Mouse (Mus musculus): ENCODE results near the gene Dusp16. TPM values are rescaled to one million over a fixed set of nuclear protein-coding genes. Genes with fewer than 3 reads are reported as not detected.

The Dusp16 gene
- polyA plus RNA-seq, 1 experiment, result 12.7 TPM

DNA sequence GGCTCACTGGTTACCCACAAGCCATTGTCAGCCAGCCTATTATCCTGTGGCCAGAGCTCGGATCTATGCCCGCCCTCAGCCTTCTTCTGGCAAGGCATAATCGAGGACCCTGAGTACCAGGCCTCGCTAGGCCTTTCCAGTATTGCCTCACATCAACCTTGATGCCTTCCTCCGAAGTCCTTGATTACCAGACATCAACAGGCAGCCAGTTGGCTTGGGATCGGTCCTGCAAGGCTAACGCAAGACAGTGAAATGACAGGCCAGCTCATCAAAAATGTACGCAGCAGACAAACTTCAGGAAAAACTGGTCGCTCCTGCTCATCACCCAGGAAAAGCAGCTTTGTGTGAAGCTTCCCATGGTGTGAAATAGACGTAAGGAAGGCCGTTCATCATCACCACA lies 15.4 kb upstream of the Dusp16 start:
- Histone ChIP-seq H3K36me3 (ENCODE audit: control insufficient read depth, insufficient read depth, low read length) (no peaks in the 10 kb centered on the region), H3K4me1 (replicated peaks; ENCODE audit: control insufficient read depth, insufficient read depth, low read length) (no peaks in the 10 kb centered on the region), H3K27ac (ENCODE audit: control insufficient read depth, insufficient read depth, low read length) (no peak overlapping the region), H3K27me3 (ENCODE audit: control insufficient read depth, insufficient read depth, low read length) (no peaks in the 10 kb centered on the region), H3K4me3 (ENCODE audit: control insufficient read depth, insufficient read depth, low read length) (no peak overlapping the region)
- DNase-seq, result no peak
- 97% methylated on average over 11 of the region's 11 CpGs for WGBS
- TF ChIP-seq POLR2A (IDR thresholded peaks at IDR 0.05; ENCODE audit: control insufficient read depth, extremely low read depth, insufficient read depth, low read length, poor library complexity) (no peak), CTCF (IDR thresholded peaks at IDR 0.05; ENCODE audit: borderline replicate concordance, control insufficient read depth, extremely low read depth, insufficient read depth, low read length, poor library complexity) (no peak)

DNA sequence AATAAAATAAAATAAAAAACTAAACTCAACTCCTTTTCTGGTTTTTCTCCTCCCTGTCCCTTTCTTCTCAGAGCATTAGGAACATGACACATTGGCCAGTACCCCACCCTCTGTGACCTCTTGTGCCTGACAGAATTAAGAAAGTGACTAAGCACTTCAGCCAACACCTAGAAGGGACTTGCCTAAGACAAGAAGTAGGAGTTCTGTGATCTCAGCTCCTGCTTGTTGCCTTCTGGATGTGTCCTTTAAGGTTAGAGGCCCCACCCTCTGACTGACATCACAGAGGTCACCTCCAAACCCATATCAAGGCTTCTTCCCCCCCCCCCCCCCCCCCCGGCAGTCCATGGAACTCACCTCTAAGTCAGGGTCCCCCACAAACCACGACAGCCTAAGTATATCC lies 14.7 kb upstream of the Dusp16 start:
- H3K27ac ChIP-seq (ENCODE audit: control insufficient read depth, insufficient read depth, low read length), result no peak overlapping the region
- WGBS, result 45% methylated on average over 2 of the region's 2 CpGs
- no peak overlapping the region for H3K4me3 ChIP-seq (ENCODE audit: control insufficient read depth, insufficient read depth, low read length)
- H3K36me3 ChIP-seq (ENCODE audit: control insufficient read depth, insufficient read depth, low read length), result no peaks in the 10 kb centered on the region
- no peak for DNase-seq
- H3K27me3 ChIP-seq (ENCODE audit: control insufficient read depth, insufficient read depth, low read length), result no peaks in the 10 kb centered on the region
- H3K4me1 ChIP-seq (replicated peaks; ENCODE audit: control insufficient read depth, insufficient read depth, low read length), result no peaks in the 10 kb centered on the region
- TF ChIP-seq POLR2A (IDR thresholded peaks at IDR 0.05; ENCODE audit: control insufficient read depth, extremely low read depth, insufficient read depth, low read length, poor library complexity) (no peak), CTCF (IDR thresholded peaks at IDR 0.05; ENCODE audit: borderline replicate concordance, control insufficient read depth, extremely low read depth, insufficient read depth, low read length, poor library complexity) (no peak)

DNA sequence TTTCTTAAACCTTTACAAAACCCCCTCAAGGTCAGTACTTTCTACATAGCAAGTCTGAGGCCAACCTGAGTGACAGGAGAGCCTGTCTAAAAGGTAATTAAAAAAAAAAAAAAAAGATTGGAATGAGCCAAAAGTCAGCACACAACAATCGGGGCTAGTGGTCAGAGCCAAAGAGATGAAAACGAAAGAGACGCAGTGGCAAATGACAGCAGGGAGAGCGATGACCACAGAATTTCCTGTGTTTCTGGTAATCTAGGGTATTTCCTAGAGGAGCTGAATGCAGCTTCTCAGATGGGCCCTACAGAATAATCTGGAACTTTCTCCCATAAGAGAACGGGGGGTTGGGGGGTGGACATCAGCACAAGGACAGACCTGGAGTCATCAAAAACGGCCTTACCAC lies 13.7 kb upstream of the Dusp16 start:
- DNase-seq, result no peak
- Histone ChIP-seq H3K27ac (ENCODE audit: control insufficient read depth, insufficient read depth, low read length) (no peak overlapping the region), H3K36me3 (ENCODE audit: control insufficient read depth, insufficient read depth, low read length) (no peaks in the 10 kb centered on the region), H3K4me3 (ENCODE audit: control insufficient read depth, insufficient read depth, low read length) (no peak overlapping the region), H3K27me3 (ENCODE audit: control insufficient read depth, insufficient read depth, low read length) (no peaks in the 10 kb centered on the region), H3K4me1 (replicated peaks; ENCODE audit: control insufficient read depth, insufficient read depth, low read length) (no peaks in the 10 kb centered on the region)
- no peak for TF ChIP-seq POLR2A (IDR thresholded peaks at IDR 0.05; ENCODE audit: control insufficient read depth, extremely low read depth, insufficient read depth, low read length, poor library complexity)
- no peak for TF ChIP-seq CTCF (IDR thresholded peaks at IDR 0.05; ENCODE audit: borderline replicate concordance, control insufficient read depth, extremely low read depth, insufficient read depth, low read length, poor library complexity)
- 30% methylated on average over 6 of the region's 6 CpGs for WGBS

GRCm38 (mm10) chr6:134804736-134805277 lies 12.4 kb upstream of the Dusp16 start:
- H3K36me3 ChIP-seq (ENCODE audit: control insufficient read depth, insufficient read depth, low read length), result no peaks in the 10 kb centered on the region
- TF ChIP-seq CTCF (IDR thresholded peaks at IDR 0.05; ENCODE audit: borderline replicate concordance, control insufficient read depth, extremely low read depth, insufficient read depth, low read length, poor library complexity), result no peak
- TF ChIP-seq POLR2A (IDR thresholded peaks at IDR 0.05; ENCODE audit: control insufficient read depth, extremely low read depth, insufficient read depth, low read length, poor library complexity), result no peak
- no peak for DNase-seq
- 93% methylated on average over 5 of the region's 5 CpGs for WGBS
- no peaks in the 10 kb centered on the region for H3K4me1 ChIP-seq (replicated peaks; ENCODE audit: control insufficient read depth, insufficient read depth, low read length)
- H3K4me3 ChIP-seq (ENCODE audit: control insufficient read depth, insufficient read depth, low read length), result no peak overlapping the region
- H3K27ac ChIP-seq (ENCODE audit: control insufficient read depth, insufficient read depth, low read length), result no peak overlapping the region
- H3K27me3 ChIP-seq (ENCODE audit: control insufficient read depth, insufficient read depth, low read length), result no peaks in the 10 kb centered on the region

GRCm38 (mm10) chr6:134802641-134803043 lies 10.2 kb upstream of the Dusp16 start:
- WGBS, result 86% methylated on average over 9 of the region's 9 CpGs

GRCm38 (mm10) chr6:134801483-134801882 lies 9.1 kb upstream of the Dusp16 start:
- no peak for TF ChIP-seq CTCF (IDR thresholded peaks at IDR 0.05; ENCODE audit: borderline replicate concordance, control insufficient read depth, extremely low read depth, insufficient read depth, low read length, poor library complexity)
- no peak for TF ChIP-seq POLR2A (IDR thresholded peaks at IDR 0.05; ENCODE audit: control insufficient read depth, extremely low read depth, insufficient read depth, low read length, poor library complexity)
- H3K27me3 ChIP-seq (ENCODE audit: control insufficient read depth, insufficient read depth, low read length), result no peaks in the 10 kb centered on the region
- H3K27ac ChIP-seq (ENCODE audit: control insufficient read depth, insufficient read depth, low read length), result no peak overlapping the region
- 88% methylated on average over 1 of the region's 1 CpGs for WGBS
- no peak overlapping the region for H3K4me3 ChIP-seq (ENCODE audit: control insufficient read depth, insufficient read depth, low read length)
- H3K4me1 ChIP-seq (replicated peaks; ENCODE audit: control insufficient read depth, insufficient read depth, low read length), result no peaks in the 10 kb centered on the region
- H3K36me3 ChIP-seq (ENCODE audit: control insufficient read depth, insufficient read depth, low read length), result no peaks in the 10 kb centered on the region
- DNase-seq, result no peak

More at GRCm38 (mm10) chr6:134802641-134803043, 10.2 kb upstream of the Dusp16 start:
- no peak overlapping the region for H3K4me3 ChIP-seq (ENCODE audit: control insufficient read depth, insufficient read depth, low read length)
- no peaks in the 10 kb centered on the region for H3K4me1 ChIP-seq (replicated peaks; ENCODE audit: control insufficient read depth, insufficient read depth, low read length)
- no peaks in the 10 kb centered on the region for H3K36me3 ChIP-seq (ENCODE audit: control insufficient read depth, insufficient read depth, low read length)
- no peak overlapping the region for H3K27ac ChIP-seq (ENCODE audit: control insufficient read depth, insufficient read depth, low read length)
- no peak for TF ChIP-seq POLR2A (IDR thresholded peaks at IDR 0.05; ENCODE audit: control insufficient read depth, extremely low read depth, insufficient read depth, low read length, poor library complexity)
- TF ChIP-seq CTCF (IDR thresholded peaks at IDR 0.05; ENCODE audit: borderline replicate concordance, control insufficient read depth, extremely low read depth, insufficient read depth, low read length, poor library complexity), result no peak
- no peaks in the 10 kb centered on the region for H3K27me3 ChIP-seq (ENCODE audit: control insufficient read depth, insufficient read depth, low read length)
- DNase-seq, result no peak

DNA sequence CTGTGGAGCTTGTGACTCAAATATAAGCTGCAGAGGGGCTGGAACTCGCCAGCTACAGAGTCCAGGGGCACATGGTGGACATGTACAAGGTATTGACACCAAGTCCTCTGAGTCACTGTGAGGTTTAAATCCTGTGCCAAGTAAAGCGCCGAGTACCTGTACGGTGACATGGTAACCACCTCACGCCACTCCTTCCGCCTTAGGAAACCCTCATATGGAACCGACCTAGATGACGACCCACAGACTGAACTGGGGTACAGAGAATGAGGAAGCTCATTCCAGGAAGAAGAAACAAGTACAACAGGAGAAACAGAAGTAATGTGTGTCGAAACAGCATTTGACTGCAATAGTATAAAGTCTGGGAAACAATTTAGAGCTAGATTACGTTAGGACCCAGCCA lies 3.9 kb upstream of the Dusp16 start:
- Histone ChIP-seq H3K4me3 (ENCODE audit: control insufficient read depth, insufficient read depth, low read length) (no peak overlapping the region), H3K4me1 (replicated peaks; ENCODE audit: control insufficient read depth, insufficient read depth, low read length) (peaks cover 10% of the 10 kb centered on the region), H3K27ac (ENCODE audit: control insufficient read depth, insufficient read depth, low read length) (no peak overlapping the region), H3K36me3 (ENCODE audit: control insufficient read depth, insufficient read depth, low read length) (no peaks in the 10 kb centered on the region), H3K27me3 (ENCODE audit: control insufficient read depth, insufficient read depth, low read length) (no peaks in the 10 kb centered on the region)
- DNase-seq, result no peak
- TF ChIP-seq CTCF (IDR thresholded peaks at IDR 0.05; ENCODE audit: borderline replicate concordance, control insufficient read depth, extremely low read depth, insufficient read depth, low read length, poor library complexity) (no peak), POLR2A (IDR thresholded peaks at IDR 0.05; ENCODE audit: control insufficient read depth, extremely low read depth, insufficient read depth, low read length, poor library complexity) (no peak)
- 32% methylated on average over 10 of the region's 10 CpGs for WGBS
